Mouse (Mus musculus): ENCODE results near the gene Eps8l1.

GRCm38 (mm10) chr7:4507220-4507619, 46.7 kb downstream of the Eps8l1 start:
- TF ChIP-seq CTCF (IDR thresholded peaks at IDR 0.05 in 2 of 3, conservative IDR thresholded peaks at IDR 0.05 in 1 of 3; ENCODE audit: control insufficient read depth in 1 of 3, insufficient read depth in 1 of 3, low read depth in 2 of 3, low read length in 3 of 3, poor library complexity in 1 of 3, severe bottlenecking in 1 of 3), result no peak
- no peak for TF ChIP-seq MYC (IDR thresholded peaks at IDR 0.05; ENCODE audit: low read depth, low read length)
- TF ChIP-seq POLR2AphosphoS2 (IDR thresholded peaks at IDR 0.05; ENCODE audit: low read length), result no peak
- peak; percentile 35 to 60; a peak in 2 of 4 replicates for TF ChIP-seq POLR2A (IDR thresholded peaks at IDR 0.05; ENCODE audit: control insufficient read depth in 1 of 2, insufficient read depth in 1 of 2, low read depth in 1 of 2, low read length in 2 of 2, poor library complexity in 1 of 2)
- TF ChIP-seq TCF12 (IDR thresholded peaks at IDR 0.05; ENCODE audit: low read depth, low read length), result no peak
- no peak for TF ChIP-seq JUND (IDR thresholded peaks at IDR 0.05; ENCODE audit: low read depth, low read length)
- no peak for TF ChIP-seq GATA1 (IDR thresholded peaks at IDR 0.05; ENCODE audit: low read depth, low read length)
- TF ChIP-seq E2F4 (IDR thresholded peaks at IDR 0.05; ENCODE audit: borderline replicate concordance, low read depth, low read length), result no peak
- TF ChIP-seq RCOR1 (IDR thresholded peaks at IDR 0.05; ENCODE audit: low read depth, low read length), result no peak
- TF ChIP-seq POLR2AphosphoS5 (IDR thresholded peaks at IDR 0.05; ENCODE audit: borderline replicate concordance, low read depth, low read length), result no peak
- no peak for TF ChIP-seq KAT2A (conservative IDR thresholded peaks at IDR 0.05; ENCODE audit: low read depth, low read length)
- TF ChIP-seq HCFC1 (IDR thresholded peaks at IDR 0.05; ENCODE audit: low read depth, low read length), result no peak
- no peak for TF ChIP-seq UBTF (IDR thresholded peaks at IDR 0.05; ENCODE audit: borderline replicate concordance, insufficient read depth, low read depth, low read length)

Data from MEL (cell line).